Mouse (Mus musculus) embryo, embryonic 11.5 days (tissue): ENCODE results near the gene Ptx3.
A peak's percentile ranks its signal among the peaks of the same experiment; 100 is the strongest.
"Not testable (repeated sequence)": the region's sequence is repeated elsewhere in the genome, so short reads cannot be mapped to it uniquely, and the experiment has no call there.

Experiments
- DNase-seq: peaks from one replicate; pipeline ENCODE4 v3.0.0-alpha.2; 2012; ENCODE audit warnings: low read depth, low spot score

The Ptx3 gene

GRCm38 (mm10) chr3:66219655-66220191 lies at the start of gene Ptx3:
Gene Ptx3 (plus strand): TSS chr3:66219910.
- peak; percentile 26 for DNase-seq

- no peak for DNase-seq
Measured at GRCm38 (mm10) chr3:66172907-66173306, 46.8 kb upstream of the Ptx3 start.

- DNase-seq = no peak
Measured at GRCm38 (mm10) chr3:66179647-66180046, 40.1 kb upstream of the Ptx3 start.

GRCm38 (mm10) chr3:66193910-66194562 lies 25.7 kb upstream of the Ptx3 start:
- DNase-seq = no peak

GRCm38 (mm10) chr3:66208836-66209573 lies 10.7 kb upstream of the Ptx3 start:
- no peak for DNase-seq

GRCm38 (mm10) chr3:66213524-66213923 lies 6.2 kb upstream of the Ptx3 start:
- no peak for DNase-seq

- DNase-seq = no peak
Measured at GRCm38 (mm10) chr3:66215759-66216158, 4.0 kb upstream of the Ptx3 start.

- DNase-seq = peak; percentile 36
Measured at GRCm38 (mm10) chr3:66220554-66221242, 988 bp downstream of the Ptx3 start.

GRCm38 (mm10) chr3:66221243-66221611 lies 1.5 kb downstream of the Ptx3 start:
- DNase-seq = peak; percentile 47

GRCm38 (mm10) chr3:66224931-66225537 lies 5.3 kb downstream of the Ptx3 start:
- DNase-seq = no peak

GRCm38 (mm10) chr3:66236234-66236871 lies 16.6 kb downstream of the Ptx3 start:
- not testable (repeated sequence) for DNase-seq

GRCm38 (mm10) chr3:66240476-66240875 lies 20.8 kb downstream of the Ptx3 start:
- DNase-seq = no peak

- no peak for DNase-seq
Measured at GRCm38 (mm10) chr3:66251842-66252241, 32.1 kb downstream of the Ptx3 start.

GRCm38 (mm10) chr3:66254504-66255105 lies 34.9 kb downstream of the Ptx3 start:
- DNase-seq = no peak

- DNase-seq = peak; percentile 11
Measured at GRCm38 (mm10) chr3:66262319-66262718, 42.6 kb downstream of the Ptx3 start.

GRCm38 (mm10) chr3:66263270-66263669 lies 43.6 kb downstream of the Ptx3 start:
- no peak for DNase-seq
